Mouse (Mus musculus) adrenal gland, postnatal 25 days (tissue): ENCODE measurements around the gene Krtap6-1. TPM values are rescaled to one million over a fixed set of nuclear protein-coding genes. Genes with fewer than 3 reads are reported as not detected.
"Not testable (repeated sequence)": the region's sequence is repeated elsewhere in the genome, so short reads cannot be mapped to it uniquely, and the experiment has no call there.

Experiments
- DNase-seq: peaks from one replicate; pipeline ENCODE4 v3.0.0; 2021; ENCODE audit warnings: mixed read lengths
- long read RNA-seq: library from polyadenylated mRNA; stranded (forward); transcript quantifications from one replicate; pipeline ENCODE4 v2.0.0, GENCODE M21; 2021
- total RNA-seq: library from RNA; stranded (reverse); gene quantifications from 2 replicates; pipeline ENCODE4 v1.2.3, GENCODE M21; 2021

Krtap6-1 gene
- not detected in 2 replicates for total RNA-seq
- long read RNA-seq, result 0 reads

DNA sequence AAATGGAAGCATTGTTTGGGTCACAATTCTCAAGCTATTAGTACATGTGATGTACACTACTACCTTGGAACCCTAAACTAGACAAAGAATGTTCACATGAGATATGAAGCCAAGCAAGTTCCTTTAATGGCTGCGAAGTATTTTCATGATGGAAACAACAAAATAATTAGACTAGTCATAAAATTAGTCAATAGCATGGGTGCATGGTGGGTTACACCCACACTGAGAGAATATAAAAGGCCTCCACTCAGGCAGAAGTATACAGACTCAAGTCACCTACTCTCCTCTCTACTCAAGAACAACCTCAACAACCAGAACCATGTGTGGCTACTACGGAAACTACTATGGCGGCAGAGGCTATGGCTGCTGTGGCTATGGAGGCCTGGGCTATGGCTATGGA lies at the start of gene Krtap6-1:
Gene Krtap6-1 (plus strand): TSS at position 301 of the 400 bp plus-strand sequence.
- not testable (repeated sequence) for DNase-seq

DNA sequence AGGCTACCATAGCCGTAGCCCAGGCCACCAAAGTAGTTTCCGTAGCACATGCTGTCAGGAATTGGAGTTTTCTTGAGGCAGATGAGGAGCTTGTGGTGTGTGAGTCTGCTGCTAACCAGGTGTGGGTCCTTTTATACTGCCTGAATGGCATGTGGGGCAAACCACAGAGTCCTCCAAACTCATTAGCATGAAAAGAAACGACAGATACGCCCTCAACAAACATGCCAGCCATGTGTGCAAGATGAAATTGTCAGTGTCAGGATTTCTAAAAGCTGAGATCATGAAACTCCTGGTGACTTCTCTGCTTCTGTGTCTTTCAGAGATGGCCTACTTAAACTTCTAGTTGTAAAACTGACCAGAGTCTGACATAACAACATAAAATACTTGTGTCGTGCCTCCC lies 20.8 kb upstream of the Krtap6-1 start, which contains the start of gene Krtap22-2:
Gene Krtap22-2 (minus strand): TSS at position 101 of the 400 bp plus-strand sequence.
- no peak for DNase-seq

- DNase-seq, result no peak
Measured at GRCm38 (mm10) chr16:89013973-89014372, 17.5 kb upstream of the Krtap6-1 start.

- not testable (repeated sequence) for DNase-seq
Measured at GRCm38 (mm10) chr16:89014984-89015383, 16.5 kb upstream of the Krtap6-1 start, which contains the start of gene Gm10229. TSS of gene Gm10229 (plus strand) at chr16:89015284.

GRCm38 (mm10) chr16:89041372-89041771 lies 9.9 kb downstream of the Krtap6-1 start, which contains the start of gene Gm10228:
TSS of gene Gm10228 (minus strand) at chr16:89041472.
- DNase-seq, result not testable (repeated sequence)

- DNase-seq, result no peak
Measured at GRCm38 (mm10) chr16:89047783-89048182, 16.3 kb downstream of the Krtap6-1 start, which contains the start of gene Krtap6-5. TSS of gene Krtap6-5 (minus strand) at chr16:89047883.

DNA sequence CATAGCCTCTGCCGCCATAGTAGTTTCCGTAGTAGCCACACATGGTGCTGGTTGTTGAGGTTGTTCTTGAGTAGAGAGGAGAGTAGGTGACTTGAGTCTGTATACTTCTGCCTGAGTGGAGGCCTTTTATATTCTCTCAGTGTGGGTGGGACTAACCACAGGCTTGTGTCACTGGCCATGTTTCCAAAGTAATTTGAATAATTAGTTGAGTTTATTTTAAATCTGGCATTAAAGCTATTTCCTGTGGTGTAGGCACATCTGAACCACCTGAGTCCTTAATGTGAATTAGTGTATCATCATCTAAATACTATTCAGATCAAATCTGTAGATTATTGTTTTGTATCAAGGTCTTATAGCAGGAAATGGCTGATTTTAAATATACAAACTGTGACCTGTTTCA lies 32.4 kb downstream of the Krtap6-1 start, which contains the start of gene 1110025L11Rik:
Gene 1110025L11Rik (minus strand): TSS at position 101 of the 400 bp plus-strand sequence.
- DNase-seq, result not testable (repeated sequence)

DNA sequence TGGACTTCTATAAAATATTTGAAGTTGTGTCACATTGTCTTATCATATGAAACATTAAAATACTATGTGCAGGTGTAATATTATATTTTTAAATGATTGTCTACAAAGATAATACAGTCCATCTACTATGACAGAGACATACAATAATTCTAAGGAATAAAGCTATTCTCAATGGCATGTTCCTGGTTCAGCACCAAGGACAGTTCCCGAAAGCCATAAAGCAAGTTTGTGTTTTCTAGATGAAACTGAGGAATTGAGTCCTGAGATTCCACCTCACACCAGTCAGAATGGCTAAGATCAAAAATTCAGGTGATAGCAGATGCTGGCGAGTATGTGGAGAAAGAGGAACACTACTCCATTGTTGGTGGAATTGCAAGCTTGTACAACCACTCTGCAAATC lies 39.5 kb downstream of the Krtap6-1 start:
- not testable (repeated sequence) for DNase-seq

Other genes starting within 250 kb of the Krtap6-1 start
- gene Gm20741, start 219.5 kb upstream of the Krtap6-1 start, total RNA-seq, result not detected in 2 replicates
- gene Krtap15, start 211.5 kb upstream of the Krtap6-1 start, total RNA-seq, result not detected in 2 replicates
- gene Krtap14, start 205.6 kb upstream of the Krtap6-1 start, total RNA-seq, result not detected in 2 replicates
- gene Krtap19-1, start 162.3 kb upstream of the Krtap6-1 start, total RNA-seq, result not detected in 2 replicates
- not detected in 2 replicates for gene Krtap19-2, start 157.4 kb upstream of the Krtap6-1 start, total RNA-seq
- not detected in 2 replicates for gene Krtap19-3, start 153.7 kb upstream of the Krtap6-1 start, total RNA-seq
- not detected in 2 replicates for gene Krtap19-4, start 146.6 kb upstream of the Krtap6-1 start, total RNA-seq
- not detected in 2 replicates for gene Krtap19-5, start 135.2 kb upstream of the Krtap6-1 start, total RNA-seq
- gene Krtap19-9b, start 99.4 kb upstream of the Krtap6-1 start, total RNA-seq, result not detected in 2 replicates
- gene Krtap16-3, start 68.8 kb upstream of the Krtap6-1 start, total RNA-seq, result not detected in 2 replicates
- gene Krtap22-2, start 20.9 kb upstream of the Krtap6-1 start, total RNA-seq, result not detected in 2 replicates
- gene Gm10229, start 16.4 kb upstream of the Krtap6-1 start, total RNA-seq, result not detected in 2 replicates
- gene Gm10228, start 9.8 kb downstream of the Krtap6-1 start, total RNA-seq, result not detected in 2 replicates
- gene Krtap6-5, start 16.2 kb downstream of the Krtap6-1 start, total RNA-seq, result not detected in 2 replicates
- gene 1110025L11Rik, start 32.3 kb downstream of the Krtap6-1 start, total RNA-seq, result not detected in 2 replicates
- gene Krtap6-3, start 52.3 kb downstream of the Krtap6-1 start, total RNA-seq, result not detected in 2 replicates
- gene Gm6358, start 109.2 kb downstream of the Krtap6-1 start, total RNA-seq, result not detected in 2 replicates
- gene Gm10061, start 119.4 kb downstream of the Krtap6-1 start, total RNA-seq, result not detected in 2 replicates
- not detected in 2 replicates for gene Gm9789, start 126.3 kb downstream of the Krtap6-1 start, total RNA-seq
- gene Gm7735, start 137.8 kb downstream of the Krtap6-1 start, total RNA-seq, result not detected in 2 replicates
- not detected in 2 replicates for gene 1110057P08Rik, start 143.0 kb downstream of the Krtap6-1 start, total RNA-seq
- not detected in 2 replicates for gene Krtap20-2, start 174.2 kb downstream of the Krtap6-1 start, total RNA-seq